ENCODE assay signal across 8 mouse cellular contexts in the genomic region with DNA sequence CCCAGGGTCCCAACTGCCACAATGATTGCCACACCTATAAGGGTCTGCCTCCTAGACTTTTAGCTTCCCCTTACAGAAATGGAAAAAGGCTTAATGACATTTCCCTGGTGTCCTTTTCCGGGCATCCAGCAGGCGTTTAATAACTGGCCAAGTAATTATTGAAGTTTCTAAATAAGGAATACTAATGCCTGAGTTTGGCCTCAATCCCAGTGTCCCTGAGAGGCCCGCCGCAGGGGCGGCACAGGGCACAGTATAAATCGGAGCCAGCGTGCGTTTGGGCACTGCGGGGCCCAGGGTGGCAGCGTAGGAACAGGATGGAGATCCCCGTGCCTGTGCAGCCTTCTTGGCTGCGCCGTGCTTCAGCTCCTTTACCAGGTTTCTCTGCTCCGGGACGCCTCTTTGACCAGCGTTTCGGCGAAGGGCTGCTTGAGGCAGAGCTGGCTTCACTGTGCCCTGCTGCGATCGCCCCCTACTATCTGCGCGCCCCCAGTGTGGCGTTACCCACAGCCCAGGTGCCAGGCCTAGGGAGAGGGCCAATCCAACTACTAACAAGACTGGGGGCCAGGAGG. TPM values are rescaled to one million over a fixed set of nuclear protein-coding genes. Genes with fewer than 3 reads are reported as not detected.
DNase-seq lines count a peak whose midpoint lies in the region; ATAC-seq and TF ChIP-seq lines count a peak whose summit lies in the region.

No protein-coding gene starts in this region.

- no peaks in the 10 kb centered on the region; the same call in 1 of the 2 replicates for H3K36me3 ChIP-seq in testis, adult 2 months (ENCODE audit: control insufficient read depth, insufficient read depth, low read length)
- H3K36me3 ChIP-seq in embryonic facial prominence, embryonic 10.5 days (replicated peaks) = peaks cover 62% of the 10 kb centered on the region
- H3K36me3 ChIP-seq in lung, embryonic 15.5 days = peaks cover 30% of the 10 kb centered on the region
- peaks cover 23% of the 10 kb centered on the region for H3K36me3 ChIP-seq in small intestine, adult 2 months (ENCODE audit: control insufficient read depth, insufficient read depth, low read length)

- no peak for DNase-seq in testis, postnatal 10 days (ENCODE audit: low spot score)
- DNase-seq in embryonic facial prominence, embryonic 10.5 days (ENCODE audit: low spot score) = peak; percentile 29
- DNase-seq in heart, adult 8-10 months (ENCODE audit: low spot score) = peak; percentile 65
- DNase-seq in kidney, adult 18-20 months = peak; percentile 43

- no peak for TF ChIP-seq CTCF in testis, adult 2 months (IDR thresholded peaks at IDR 0.05; ENCODE audit: control insufficient read depth, insufficient read depth, insufficient replicate concordance, low read depth, low read length)
- TF ChIP-seq CTCF in small intestine, adult 2 months (IDR thresholded peaks at IDR 0.05; ENCODE audit: extremely low read depth, insufficient read length, insufficient replicate concordance, low read depth, low read length) = no peak

- peak overlapping the region; percentile 100 for H3K4me3 ChIP-seq in testis, adult 2 months (ENCODE audit: control insufficient read depth, low read depth, low read length)
- H3K4me3 ChIP-seq in embryonic facial prominence, embryonic 10.5 days = peak overlapping the region; percentile 68
- peak overlapping the region; percentile 67 for H3K4me3 ChIP-seq in lung, embryonic 15.5 days
- H3K4me3 ChIP-seq in small intestine, adult 2 months (ENCODE audit: low read depth, low read length) = peak overlapping the region; percentile 59

- WGBS in embryonic facial prominence, embryonic 10.5 days = 9% methylated on average over 23 of the region's 23 CpGs
- WGBS in lung, embryonic 15.5 days = 1% methylated on average over 20 of the region's 23 CpGs
- under 1% methylated on average over 23 of the region's 23 CpGs for WGBS in small intestine, adult 2 months

- H3K9ac ChIP-seq in lung, embryonic 15.5 days = peak overlapping the region; percentile 81

- TF ChIP-seq POLR2A in testis, adult 2 months (IDR thresholded peaks at IDR 0.05; ENCODE audit: control insufficient read depth, low read depth, low read length) = no peak
- no peak for TF ChIP-seq POLR2A in small intestine, adult 2 months (IDR thresholded peaks at IDR 0.05; ENCODE audit: low read depth, low read length)

- no peaks in the 10 kb centered on the region for H3K27me3 ChIP-seq in testis, adult 2 months (ENCODE audit: control insufficient read depth, insufficient read depth, low read length)
- 0 out of 2 replicates have a peak, but pooled peaks cover 4% of the 10 kb centered on the region for H3K27me3 ChIP-seq in embryonic facial prominence, embryonic 10.5 days (replicated peaks; ENCODE audit: low read depth, poor library complexity, severe bottlenecking)
- H3K27me3 ChIP-seq in lung, embryonic 15.5 days = no peaks in the 10 kb centered on the region
- H3K27me3 ChIP-seq in small intestine, adult 2 months (ENCODE audit: control insufficient read depth, insufficient read depth, low read length) = no peaks in the 10 kb centered on the region

- H3K4me1 ChIP-seq in testis, adult 2 months (ENCODE audit: control insufficient read depth, insufficient read depth, low read length) = peaks cover 25% of the 10 kb centered on the region
- peaks cover 23% of the 10 kb centered on the region for H3K4me1 ChIP-seq in embryonic facial prominence, embryonic 10.5 days
- H3K4me1 ChIP-seq in lung, embryonic 15.5 days = peaks cover 24% of the 10 kb centered on the region
- H3K4me1 ChIP-seq in small intestine, adult 2 months (ENCODE audit: control insufficient read depth, insufficient read depth, insufficient read length, low read length) = peaks cover 4% of the 10 kb centered on the region

- H3K9me3 ChIP-seq in embryonic facial prominence, embryonic 10.5 days = no peaks in the 10 kb centered on the region
- H3K9me3 ChIP-seq in lung, embryonic 15.5 days = no peaks in the 10 kb centered on the region

- no peak for ATAC-seq in lung, embryonic 15.5 days (ENCODE audit: borderline replicate concordance, extremely low read depth, low FRiP score, low TSS enrichment)
- ATAC-seq in inflammation-experienced regulatory T-cells, adult 6 months = no peak

- H3K27ac ChIP-seq in testis, adult 2 months (ENCODE audit: control insufficient read depth, insufficient read depth, low read depth, low read length) = peak overlapping the region; percentile 100
- H3K27ac ChIP-seq in embryonic facial prominence, embryonic 10.5 days (replicated peaks) = peak overlapping the region; percentile 92
- peak overlapping the region; percentile 98 for H3K27ac ChIP-seq in lung, embryonic 15.5 days
- H3K27ac ChIP-seq in small intestine, adult 2 months (ENCODE audit: insufficient read depth, low read depth, low read length) = peak overlapping the region; percentile 70

- peak overlapping the region; percentile 97 for H3K4me2 ChIP-seq in lung, embryonic 15.5 days

RNA-seq across cellular contexts. Expression of gene Proser3, which starts 1.0 kb away (rescaled TPM):
- 33.9 and 37.5 TPM in 2 replicates for polyA plus RNA-seq in testis, adult 2 months (2012; rRNA removed)
- 17.7 TPM in 2 replicates for polyA plus RNA-seq in embryonic facial prominence, embryonic 10.5 days (2016; fragmentation: Nextera tagmentation; extraction: Ambion mirVana)
- total RNA-seq in heart, adult 8-10 months (2022) = 1 to 10 TPM; 3.1 to 4.5 (median 3.9) TPM
- polyA plus RNA-seq in lung, embryonic 15.5 days (2015; fragmentation: Nextera tagmentation; extraction: Ambion mirVana) = 13.2 and 18.3 TPM in 2 replicates
- 3.9 and 5.4 TPM in 2 replicates for polyA plus RNA-seq in small intestine, adult 2 months (2012; rRNA removed)
- 1 to 10 TPM; 2.8 to 4.5 (median 4.0) TPM for polyA plus RNA-seq in inflammation-experienced regulatory T-cells, adult 6 months (2017; shearing (Covaris generic))

RNA-seq across cellular contexts. Expression of gene Hspb6, which starts 1.1 kb away (rescaled TPM):
- polyA plus RNA-seq in testis, adult 2 months (2012; rRNA removed) = 74.3 and 82.9 TPM in 2 replicates
- 4.1 and 5.6 TPM in 2 replicates for polyA plus RNA-seq in embryonic facial prominence, embryonic 10.5 days (2016; fragmentation: Nextera tagmentation; extraction: Ambion mirVana)
- 1,000 to 10,000 TPM in 1 of 4 experiments, 100 to 1,000 TPM in 3; 852 to 1,087 (median 985) TPM for total RNA-seq in heart, adult 8-10 months (2022)
- polyA plus RNA-seq in lung, embryonic 15.5 days (2015; fragmentation: Nextera tagmentation; extraction: Ambion mirVana) = 32.1 and 33.6 TPM in 2 replicates
- 47.7 and 52.8 TPM in 2 replicates for polyA plus RNA-seq in small intestine, adult 2 months (2012; rRNA removed)
- polyA plus RNA-seq in inflammation-experienced regulatory T-cells, adult 6 months (2017; shearing (Covaris generic)) = 1 to 10 TPM; 2.7 to 3.6 (median 2.8) TPM

RNA-seq across cellular contexts. Expression of gene Lin37, which starts 6.5 kb away (rescaled TPM):
- 39.9 and 47.0 TPM in 2 replicates for polyA plus RNA-seq in testis, adult 2 months (2012; rRNA removed)
- 42.5 and 45.2 TPM in 2 replicates for polyA plus RNA-seq in embryonic facial prominence, embryonic 10.5 days (2016; fragmentation: Nextera tagmentation; extraction: Ambion mirVana)
- total RNA-seq in heart, adult 8-10 months (2022) = 10 to 100 TPM; 13.5 to 21.0 (median 14.6) TPM
- 36.0 and 38.8 TPM in 2 replicates for polyA plus RNA-seq in lung, embryonic 15.5 days (2015; fragmentation: Nextera tagmentation; extraction: Ambion mirVana)
- 23.7 and 37.9 TPM in 2 replicates for polyA plus RNA-seq in small intestine, adult 2 months (2012; rRNA removed)
- 100 to 1,000 TPM in 2 of 3 experiments, 10 to 100 TPM in 1; 94.5 to 112 (median 109) TPM for polyA plus RNA-seq in inflammation-experienced regulatory T-cells, adult 6 months (2017; shearing (Covaris generic))

RNA-seq across cellular contexts. Expression of gene U2af1l4, which starts 10.0 kb away (rescaled TPM):
- polyA plus RNA-seq in testis, adult 2 months (2012; rRNA removed) = 51.9 and 52.2 TPM in 2 replicates
- polyA plus RNA-seq in embryonic facial prominence, embryonic 10.5 days (2016; fragmentation: Nextera tagmentation; extraction: Ambion mirVana) = 91.5 and 94.9 TPM in 2 replicates
- total RNA-seq in heart, adult 8-10 months (2022) = 10 to 100 TPM; 62.1 to 70.3 (median 67.2) TPM
- 99.0 TPM in 2 replicates for polyA plus RNA-seq in lung, embryonic 15.5 days (2015; fragmentation: Nextera tagmentation; extraction: Ambion mirVana)
- 26.6 and 46.5 TPM in 2 replicates for polyA plus RNA-seq in small intestine, adult 2 months (2012; rRNA removed)
- polyA plus RNA-seq in inflammation-experienced regulatory T-cells, adult 6 months (2017; shearing (Covaris generic)) = 10 to 100 TPM; 56.1 to 60.5 (median 60.0) TPM

RNA-seq across cellular contexts. Expression of gene Gm49396, which starts 10.0 kb away (rescaled TPM):
- 0.58 and 0.80 TPM in 2 replicates for polyA plus RNA-seq in testis, adult 2 months (2012; rRNA removed)
- polyA plus RNA-seq in embryonic facial prominence, embryonic 10.5 days (2016; fragmentation: Nextera tagmentation; extraction: Ambion mirVana) = 14.2 and 15.3 TPM in 2 replicates
- total RNA-seq in heart, adult 8-10 months (2022) = 1 to 10 TPM in 2 of 4 experiments, under 1 TPM in 2; 0.80 to 1.6 (median 1.2) TPM
- 13.0 and 15.1 TPM in 2 replicates for polyA plus RNA-seq in lung, embryonic 15.5 days (2015; fragmentation: Nextera tagmentation; extraction: Ambion mirVana)
- polyA plus RNA-seq in small intestine, adult 2 months (2012; rRNA removed) = 1.2 and 1.6 TPM in 2 replicates
- polyA plus RNA-seq in inflammation-experienced regulatory T-cells, adult 6 months (2017; shearing (Covaris generic)) = 10 to 100 TPM; 45.7 to 85.3 (median 82.8) TPM
